Mouse (Mus musculus) midbrain, embryonic 14.5 days (tissue): ENCODE data around the gene Golph3. TPM values are rescaled to one million over a fixed set of nuclear protein-coding genes. Genes with fewer than 3 reads are reported as not detected.

ENCODE experiments used
- ATAC-seq: fragments of 200-750 bp; cut with Nextera tagmentation; 2 replicates; pipeline ENCODE4 v1.8.0; 2017; ENCODE audit warnings: moderate number of reproducible peaks, moderate library complexity; ENCODE audit not compliant: low FRiP score, low TSS enrichment
- DNase-seq: peaks from one replicate; pipeline ENCODE4 v3.0.0-alpha.2; 2015
- H3K27ac ChIP-seq: fragments of 300-500 bp; sonication (generic); replicated peaks from 2 replicates; pipeline ENCODE4 v1.5.1; 2014; ENCODE audit warnings: mild to moderate bottlenecking, low read depth, low read length, moderate library complexity
- H3K27me3 ChIP-seq: fragments of 300-500 bp; sonication (generic); 2 replicates; pipeline ENCODE4 v1.6.1; 2014; ENCODE audit warnings: low read length, control low read depth, mixed read lengths; ENCODE audit not compliant: control insufficient read depth, insufficient read depth
- H3K36me3 ChIP-seq: fragments of 300-500 bp; sonication (generic); 2 replicates; pipeline ENCODE4 v1.6.1; 2014; ENCODE audit warnings: low read length, control low read depth; ENCODE audit not compliant: control insufficient read depth, insufficient read depth
- H3K4me1 ChIP-seq: fragments of 300-500 bp; sonication (generic); 2 replicates; pipeline ENCODE4 v1.6.1; 2014; ENCODE audit warnings: mild to moderate bottlenecking, antibody characterized with exemption, low read length, control low read depth; ENCODE audit not compliant: control insufficient read depth, insufficient read depth
- H3K4me2 ChIP-seq: fragments of 300-500 bp; sonication (generic); 2 replicates; pipeline ENCODE4 v1.6.1; 2014; ENCODE audit warnings: mild to moderate bottlenecking, low read length, moderate library complexity
- H3K4me3 ChIP-seq: fragments of 300-500 bp; sonication (generic); replicated peaks from 2 replicates; pipeline ENCODE4 v1.5.1; 2014; ENCODE audit warnings: low read depth, low read length
- H3K9ac ChIP-seq: fragments of 300-500 bp; sonication (generic); replicated peaks from 2 replicates; pipeline ENCODE4 v1.6.1; 2014; ENCODE audit warnings: mild to moderate bottlenecking, low read length, moderate library complexity
- H3K9me3 ChIP-seq: fragments of 300-500 bp; sonication (generic); 2 replicates; pipeline ENCODE4 v1.6.1; 2016; ENCODE audit warnings: low read length, control low read depth, mixed read lengths; ENCODE audit not compliant: control insufficient read depth
- WGBS: fragments of 180-500 bp; shearing (Covaris S2); extraction: QIAGEN DNeasy Blood & Tissue Kit; methylation state at CpG from one replicate; pipeline ENCODE4 v1.1.7; 2014; 5-methylcytosine and 5-hydroxymethylcytosine counted together
- polyA plus RNA-seq: library from polyadenylated mRNA; unstranded; fragments of >200 nt; fragmentation: Nextera tagmentation; extraction: Ambion mirVana; gene quantifications from 2 replicates; pipeline ENCODE4 v1.2.1, GENCODE M21; 2014

The Golph3 gene
- polyA plus RNA-seq, 1 experiment from 2014 or later: 88.2 TPM

GRCm38 (mm10) chr15:12357459-12357858, 36.2 kb downstream of the Golph3 start:
- Histone ChIP-seq H3K36me3 (peaks cover 25% of the 10 kb centered on the region), H3K27ac (no peak overlapping the region), H3K4me3 (no peak overlapping the region), H3K4me2 (no peak overlapping the region), H3K4me1 (no peaks in the 10 kb centered on the region), H3K9me3 (no peaks in the 10 kb centered on the region), H3K27me3 (no peaks in the 10 kb centered on the region), H3K9ac (no peak overlapping the region)
- ATAC-seq (no peak), DNase-seq (no peak)

GRCm38 (mm10) chr15:12358384-12358783, 37.1 kb downstream of the Golph3 start:
- ATAC-seq (no peak), DNase-seq (no peak)
- Histone ChIP-seq H3K4me2 (no peak overlapping the region), H3K9me3 (no peaks in the 10 kb centered on the region), H3K4me3 (no peak overlapping the region), H3K27me3 (no peaks in the 10 kb centered on the region), H3K9ac (no peak overlapping the region), H3K36me3 (peaks cover 17% of the 10 kb centered on the region), H3K27ac (no peak overlapping the region), H3K4me1 (no peaks in the 10 kb centered on the region)
- 96% methylated on average over 5 of the region's 5 CpGs for WGBS

GRCm38 (mm10) chr15:12360519-12361212, 39.4 kb downstream of the Golph3 start:
- DNase-seq (no peak), ATAC-seq (no peak)
- WGBS: 74% methylated on average over 19 of the region's 19 CpGs
- Histone ChIP-seq H3K27ac (no peak overlapping the region), H3K9me3 (no peaks in the 10 kb centered on the region), H3K4me3 (no peak overlapping the region), H3K36me3 (peaks cover 4% of the 10 kb centered on the region; the same call in 1 of the 2 replicates), H3K4me2 (no peak overlapping the region), H3K9ac (no peak overlapping the region), H3K27me3 (no peaks in the 10 kb centered on the region), H3K4me1 (peaks cover 4% of the 10 kb centered on the region)

- ATAC-seq: no peak
- no peak overlapping the region for H3K9ac ChIP-seq
- no peaks in the 10 kb centered on the region for H3K9me3 ChIP-seq
- H3K27me3 ChIP-seq: no peaks in the 10 kb centered on the region
- no peak overlapping the region for H3K4me3 ChIP-seq
- H3K4me1 ChIP-seq: peaks cover 14% of the 10 kb centered on the region
- H3K4me2 ChIP-seq: no peak overlapping the region
- no peak overlapping the region for H3K27ac ChIP-seq
- H3K36me3 ChIP-seq: no peaks in the 10 kb centered on the region
- 90% methylated on average over 14 of the region's 14 CpGs for WGBS
- DNase-seq: no peak
Observed at GRCm38 (mm10) chr15:12362001-12362700, 40.9 kb downstream of the Golph3 start.

- H3K9ac ChIP-seq: no peak overlapping the region
- H3K9me3 ChIP-seq: no peaks in the 10 kb centered on the region
- no peak for ATAC-seq
- no peaks in the 10 kb centered on the region for H3K36me3 ChIP-seq
- H3K27me3 ChIP-seq: no peaks in the 10 kb centered on the region
- no peak overlapping the region for H3K27ac ChIP-seq
- DNase-seq: no peak
- peaks cover 15% of the 10 kb centered on the region for H3K4me1 ChIP-seq
- H3K4me2 ChIP-seq: no peak overlapping the region
- 85% methylated on average over 6 of the region's 6 CpGs for WGBS
- no peak overlapping the region for H3K4me3 ChIP-seq
Observed at GRCm38 (mm10) chr15:12362701-12363040, 41.4 kb downstream of the Golph3 start.

- Histone ChIP-seq H3K4me1 (peaks cover 20% of the 10 kb centered on the region), H3K9ac (no peak overlapping the region), H3K27ac (no peak overlapping the region), H3K36me3 (no peaks in the 10 kb centered on the region), H3K4me3 (no peak overlapping the region), H3K4me2 (no peak overlapping the region), H3K9me3 (no peaks in the 10 kb centered on the region), H3K27me3 (no peaks in the 10 kb centered on the region)
- WGBS: 93% methylated on average over 4 of the region's 4 CpGs
- ATAC-seq (no peak), DNase-seq (no peak)
Observed at GRCm38 (mm10) chr15:12364096-12364495, 42.8 kb downstream of the Golph3 start.

GRCm38 (mm10) chr15:12365416-12366071, 44.3 kb downstream of the Golph3 start:
- Histone ChIP-seq H3K27me3 (no peaks in the 10 kb centered on the region), H3K9me3 (no peaks in the 10 kb centered on the region), H3K4me1 (peaks cover 20% of the 10 kb centered on the region), H3K4me3 (no peak overlapping the region), H3K27ac (peak overlapping the region; percentile 83), H3K36me3 (no peaks in the 10 kb centered on the region), H3K4me2 (no peak overlapping the region), H3K9ac (no peak overlapping the region)
- 76% methylated on average over 15 of the region's 15 CpGs for WGBS
- DNase-seq: no peak
- ATAC-seq: peak; percentile 1

GRCm38 (mm10) chr15:12366072-12366469, 44.8 kb downstream of the Golph3 start:
- Histone ChIP-seq H3K4me2 (no peak overlapping the region), H3K9ac (no peak overlapping the region; the same call in 1 of the 2 replicates), H3K27ac (peak overlapping the region; percentile 83), H3K27me3 (no peaks in the 10 kb centered on the region), H3K36me3 (no peaks in the 10 kb centered on the region), H3K9me3 (no peaks in the 10 kb centered on the region), H3K4me3 (no peak overlapping the region), H3K4me1 (peaks cover 20% of the 10 kb centered on the region)
- 10% methylated on average over 3 of the region's 3 CpGs for WGBS
- DNase-seq (peak; percentile 90), ATAC-seq (peak; percentile 78)
